Mouse (Mus musculus) ES-Bruce4 (cell line): ENCODE data around the gene Podn. TPM values are rescaled to one million over a fixed set of nuclear protein-coding genes. Genes with fewer than 3 reads are reported as not detected.

Experiments used
- H3K27ac ChIP-seq: 2 replicates; pipeline ENCODE4 v1.5.1; 2012; ENCODE audit warnings: low read length, inconsistent platforms; ENCODE audit not compliant: insufficient read depth
- H3K27me3 ChIP-seq: 2 replicates; pipeline ENCODE4 v1.6.1; 2012; ENCODE audit warnings: mild to moderate bottlenecking, low read length, inconsistent platforms; ENCODE audit not compliant: control insufficient read depth, poor library complexity, insufficient read depth, severe bottlenecking
- H3K36me3 ChIP-seq: 2 replicates; pipeline ENCODE4 v1.6.1; 2012; ENCODE audit warnings: inconsistent platforms, mild to moderate bottlenecking, low read length, moderate library complexity; ENCODE audit not compliant: control insufficient read depth, poor library complexity, insufficient read depth, severe bottlenecking
- H3K4me1 ChIP-seq: one replicate; pipeline ENCODE4 v1.8.1; 2011; ENCODE audit warnings: low read length; ENCODE audit not compliant: control insufficient read depth, insufficient read depth
- H3K4me3 ChIP-seq: 2 replicates; pipeline ENCODE4 v1.5.1; 2011; ENCODE audit warnings: low read depth, mild to moderate bottlenecking, low read length
- H3K9ac ChIP-seq: 2 replicates; pipeline ENCODE4 v1.6.1; 2012; ENCODE audit warnings: low read depth, mild to moderate bottlenecking, inconsistent platforms; ENCODE audit not compliant: poor library complexity, severe bottlenecking
- H3K9me3 ChIP-seq: replicated peaks from 2 replicates; pipeline ENCODE4 v1.6.1; 2012; ENCODE audit warnings: mild to moderate bottlenecking, low read length, inconsistent platforms; ENCODE audit not compliant: control insufficient read depth, poor library complexity, insufficient read depth, severe bottlenecking
- CTCF ChIP-seq: IDR thresholded peaks from one replicate; pipeline ENCODE4 v1.8.1; 2011; ENCODE audit warnings: low read depth, low read length
- EP300 ChIP-seq: IDR thresholded peaks from 2 replicates; pipeline ENCODE4 v1.6.1; 2011; ENCODE audit warnings: low read depth, low read length; ENCODE audit not compliant: insufficient read depth
- POLR2A ChIP-seq: IDR thresholded peaks from one replicate; pipeline ENCODE4 v1.8.1; 2011; ENCODE audit warnings: low read length; ENCODE audit not compliant: insufficient read depth
- polyA plus RNA-seq: library from polyadenylated mRNA; stranded (reverse); fragments of >200 nt; gene quantifications from 2 replicates; pipeline ENCODE4 v1.2.4, GENCODE M21; 2011; ENCODE audit warnings: low read depth; ENCODE audit not compliant: missing spikeins, insufficient read depth, insufficient read length

Gene Podn
- polyA plus RNA-seq, 1 experiment = 3.3 TPM

- TF ChIP-seq EP300 (no peak), CTCF (no peak), POLR2A (no peak)
- Histone ChIP-seq H3K4me1 (peaks cover 2% of the 10 kb centered on the region), H3K27ac (no peak overlapping the region), H3K4me3 (no peak overlapping the region), H3K9ac (no peak overlapping the region), H3K27me3 (no peaks in the 10 kb centered on the region), H3K9me3 (no peaks in the 10 kb centered on the region), H3K36me3 (no peaks in the 10 kb centered on the region)
Observed at GRCm38 (mm10) chr4:107969781-107970180, 126.5 kb downstream of the Podn start.

- Histone ChIP-seq H3K27ac (no peak within 1 kb of the TSS), H3K36me3 (no peaks in the 10 kb centered on the region), H3K9ac (no peak within 1 kb of the TSS), H3K4me1 (peaks cover 2% of the 10 kb centered on the region), H3K9me3 (no peaks in the 10 kb centered on the region), H3K4me3 (no peak within 1 kb of the TSS), H3K27me3 (no peaks in the 10 kb centered on the region)
- no peak for TF ChIP-seq CTCF
- no peak for TF ChIP-seq EP300
- no peak for TF ChIP-seq POLR2A
Observed at GRCm38 (mm10) chr4:107967966-107968682, 128.1 kb downstream of the Podn start, which contains the start of gene Slc1a7. Gene Slc1a7, plus strand, starts transcription at chr4:107968332.

- no peak overlapping the region for H3K27ac ChIP-seq
- no peak for TF ChIP-seq CTCF
- TF ChIP-seq EP300 = no peak
- no peak for TF ChIP-seq POLR2A
- H3K36me3 ChIP-seq = no peaks in the 10 kb centered on the region
- H3K27me3 ChIP-seq = no peaks in the 10 kb centered on the region
- H3K9ac ChIP-seq = no peak overlapping the region
- H3K9me3 ChIP-seq = no peaks in the 10 kb centered on the region
- no peak overlapping the region for H3K4me3 ChIP-seq
- peaks cover 2% of the 10 kb centered on the region for H3K4me1 ChIP-seq
Observed at GRCm38 (mm10) chr4:107966416-107967109, 129.7 kb downstream of the Podn start.

Other genes with a start within 250 kb of the Podn start
- gene Magoh, start 216.7 kb downstream of the Podn start, polyA plus RNA-seq = 186 and 205 TPM in 2 replicates
- 71.3 and 71.8 TPM in 2 replicates for gene 0610037L13Rik, start 206.6 kb downstream of the Podn start, polyA plus RNA-seq
- 35.9 and 41.5 TPM in 2 replicates for gene Cpt2, start 172.8 kb downstream of the Podn start, polyA plus RNA-seq
- 0.19 TPM in 1 of 2 replicates, not detected in the other for gene Slc1a7, start 128.1 kb downstream of the Podn start, polyA plus RNA-seq
- 54.4 and 62.8 TPM in 2 replicates for gene Scp2, start 48.6 kb upstream of the Podn start, polyA plus RNA-seq
- 51.1 and 52.8 TPM in 2 replicates for gene Echdc2, start 69.0 kb upstream of the Podn start, polyA plus RNA-seq
- gene Zyg11a, start 121.6 kb upstream of the Podn start, polyA plus RNA-seq = 22.3 and 23.2 TPM in 2 replicates
- 26.7 and 30.8 TPM in 2 replicates for gene Zyg11b, start 204.7 kb upstream of the Podn start, polyA plus RNA-seq
- 53.6 and 62.0 TPM in 2 replicates for gene Coa7, start 231.7 kb upstream of the Podn start, polyA plus RNA-seq